Comparison of ENCODE assay signal across 9 mouse cellular contexts in the genomic region with DNA sequence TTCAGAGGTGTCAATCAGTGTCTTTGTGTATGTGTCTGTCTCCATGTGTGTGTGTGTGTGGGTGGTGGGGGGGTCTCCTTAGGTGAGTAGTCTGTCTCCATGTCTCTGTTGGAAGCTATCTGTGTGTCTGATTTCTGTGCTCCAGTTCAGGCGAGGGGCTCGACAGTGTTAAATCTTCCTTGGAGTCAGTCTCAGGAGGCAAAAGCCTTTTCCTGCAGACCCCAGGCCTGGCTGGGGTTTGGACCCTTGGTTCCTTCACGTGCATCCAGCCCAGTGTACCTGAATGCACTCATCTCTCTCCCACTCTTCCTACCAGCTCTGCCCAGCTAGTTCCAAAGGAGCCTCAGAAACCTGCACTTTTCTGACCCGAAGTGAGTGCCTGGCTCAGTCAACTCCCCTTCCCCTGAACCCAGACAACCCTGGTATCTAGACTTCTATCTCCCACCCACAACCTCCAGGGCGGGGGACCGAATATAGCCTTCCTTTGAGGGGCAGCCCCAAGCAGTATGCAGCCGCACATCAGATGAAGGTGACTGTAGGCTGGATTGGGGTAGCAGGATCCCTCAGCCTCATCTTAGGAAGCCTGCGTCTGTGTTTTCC. TPM values are rescaled to one million over a fixed set of nuclear protein-coding genes. Genes with fewer than 3 reads are reported as not detected.
DNase-seq lines count a peak whose midpoint lies in the region; ATAC-seq and TF ChIP-seq lines count a peak whose summit lies in the region.
"Had no signal": no experiment of that assay in that cellular context is flagged by ENCODE, and none has a peak within 500 bp of the region (broad histone marks: within the 10 kb centered on the region; RNA-seq: fewer than 3 reads in every experiment).

No protein-coding gene starts in this region.

- no peak for TF ChIP-seq EP300 in liver, embryonic 14.5 days (IDR thresholded peaks at IDR 0.05; ENCODE audit: low read depth)

- peak overlapping the region; percentile 94 for H3K27ac ChIP-seq in heart, embryonic 12.5 days (ENCODE audit: poor library complexity, severe bottlenecking)
- H3K27ac ChIP-seq in forebrain, postnatal 0 days (ENCODE audit: low read depth, low read length), result peak overlapping the region; percentile 74
- H3K27ac ChIP-seq in liver, embryonic 14.5 days, result no peak overlapping the region

- H3K9ac ChIP-seq in heart, embryonic 12.5 days, result peak overlapping the region; percentile 95
- H3K9ac ChIP-seq in forebrain, postnatal 0 days, result peak overlapping the region; percentile 63
- no peak overlapping the region for H3K9ac ChIP-seq in liver, embryonic 14.5 days (replicated peaks)

- peak overlapping the region; percentile 82 for H3K4me3 ChIP-seq in heart, embryonic 12.5 days
- H3K4me3 ChIP-seq in forebrain, postnatal 0 days (ENCODE audit: low read depth, low read length), result peak overlapping the region; percentile 65
- H3K4me3 ChIP-seq in liver, embryonic 14.5 days (ENCODE audit: insufficient read depth in 1 of 2, low read depth in 2 of 2, low read length in 2 of 2), result peak overlapping the region; percentile 46 to 55

- H3K4me1 ChIP-seq in heart, embryonic 12.5 days (replicated peaks), result peaks cover 49% of the 10 kb centered on the region
- peaks cover 16% of the 10 kb centered on the region for H3K4me1 ChIP-seq in forebrain, postnatal 0 days (ENCODE audit: insufficient read depth)
- peaks cover 0 to 6% of the 10 kb centered on the region in 2 experiments; a peak in 2 of 4 replicates for H3K4me1 ChIP-seq in liver, embryonic 14.5 days (replicated peaks; ENCODE audit: control insufficient read depth in 2 of 2, insufficient read depth in 2 of 2, low read length in 1 of 2)

- WGBS in heart, embryonic 12.5 days, result 3% methylated on average over 8 of the region's 8 CpGs
- WGBS in forebrain, postnatal 0 days, result 3% methylated on average over 8 of the region's 8 CpGs
- 13% methylated on average over 8 of the region's 8 CpGs for WGBS in liver, embryonic 14.5 days (ENCODE audit: insufficient replicate concordance)

- intact Hi-C loops in heart, postnatal 36 days (cut with DNase I), result loop anchor here (2.0 kb wide), 1 partner anchor 21 kb away; no protein-coding TSS in a partner anchor

- no peaks in the 10 kb centered on the region for H3K36me3 ChIP-seq in heart, embryonic 12.5 days
- H3K36me3 ChIP-seq in forebrain, postnatal 0 days (ENCODE audit: insufficient read depth), result no peaks in the 10 kb centered on the region
- H3K36me3 ChIP-seq in liver, embryonic 14.5 days (replicated peaks; ENCODE audit: control insufficient read depth, insufficient read depth, low read depth), result no peaks in the 10 kb centered on the region
- H3K36me3 ChIP-seq: G1E had no signal

- no peak for TF ChIP-seq CTCF in forebrain, postnatal 0 days (IDR thresholded peaks at IDR 0.05; ENCODE audit: low read depth)
- TF ChIP-seq CTCF in liver, embryonic 14.5 days (IDR thresholded peaks at IDR 0.05; ENCODE audit: low read depth), result no peak

- no peaks in the 10 kb centered on the region for H3K27me3 ChIP-seq in heart, embryonic 12.5 days (replicated peaks)
- no peaks in the 10 kb centered on the region for H3K27me3 ChIP-seq in forebrain, postnatal 0 days (ENCODE audit: insufficient read depth, low read length)
- H3K27me3 ChIP-seq in liver, embryonic 14.5 days (ENCODE audit: control insufficient read depth, insufficient read depth, low read length), result peaks cover 31% of the 10 kb centered on the region

- no peak for DNase-seq in heart, postnatal 36 days
- peak; percentile 35 for DNase-seq in ES-CJ7 (ENCODE audit: low read depth, low spot score)
- DNase-seq in forebrain, postnatal 0 days, result no peak
- no peak for DNase-seq in liver, embryonic 14.5 days (ENCODE audit: low read depth in 3 of 3, low spot score in 3 of 3)
- no peak for DNase-seq in adrenal gland, postnatal 25 days
- DNase-seq in Muller cell, postnatal 12 days (ENCODE audit: inconsistent ontology term), result no peak
- DNase-seq in cerebellum, adult 8-10 months, result no peak

- H3K4me2 ChIP-seq in heart, embryonic 12.5 days, result peak overlapping the region; percentile 95
- peak overlapping the region; percentile 74 for H3K4me2 ChIP-seq in forebrain, postnatal 0 days (ENCODE audit: low read depth)
- H3K4me2 ChIP-seq in liver, embryonic 14.5 days (ENCODE audit: low read depth), result peak overlapping the region; percentile 60

- ATAC-seq in heart, embryonic 12.5 days (ENCODE audit: insufficient number of reproducible peaks, low FRiP score), result no peak
- no peak for ATAC-seq in forebrain, postnatal 0 days
- no peak for ATAC-seq in liver, embryonic 14.5 days (ENCODE audit: insufficient read depth)

- H3K9me3 ChIP-seq in heart, embryonic 12.5 days (replicated peaks), result no peaks in the 10 kb centered on the region
- H3K9me3 ChIP-seq in forebrain, postnatal 0 days (ENCODE audit: low read length), result no peaks in the 10 kb centered on the region
- H3K9me3 ChIP-seq in liver, embryonic 14.5 days (ENCODE audit: control insufficient read depth, low read length), result no peaks in the 10 kb centered on the region
- H3K9me3 ChIP-seq: G1E had no signal

RNA-seq across cellular contexts. Expression of a gene that starts 1.0 kb away (rescaled TPM):
- 19.6 and 20.1 TPM in 2 replicates for polyA plus RNA-seq in heart, embryonic 12.5 days (2016; fragmentation: Nextera tagmentation; extraction: Ambion mirVana)
- total RNA-seq in heart, postnatal 36 days (2021), result 1 to 10 TPM; 6.8 to 7.6 TPM
- 4.7 and 6.9 TPM in 2 replicates for total RNA-seq in forebrain, postnatal 0 days (2014; rRNA removed)
- 1.1 and 2.2 TPM in 2 replicates for polyA plus RNA-seq in forebrain, postnatal 0 days (2015; fragmentation: Nextera tagmentation; extraction: Ambion mirVana)
- polyA plus RNA-seq in liver, embryonic 14.5 days (2012; rRNA removed), result 0.79 TPM in 2 replicates
- 0.30 and 0.37 TPM in 2 replicates for polyA plus RNA-seq in liver, embryonic 14.5 days (2014; fragmentation: Nextera tagmentation; extraction: Ambion mirVana)
- 15.2 and 18.1 TPM in 2 replicates for total RNA-seq in adrenal gland, postnatal 25 days (2021)
- polyA plus RNA-seq: G1E had no signal
